Mouse (Mus musculus) CH12.LX (cell line): ENCODE data around the gene Olfr222. TPM values are rescaled to one million over a fixed set of nuclear protein-coding genes. Genes with fewer than 3 reads are reported as not detected.

Source experiments
- DNase-seq: peaks from one replicate; pipeline ENCODE4 v3.0.0-alpha.2; 2013; ENCODE audit errors: extremely low read depth
- H3K27ac ChIP-seq: 2 replicates; pipeline ENCODE4 v1.5.1; 2012; ENCODE audit warnings: low read depth, mild to moderate bottlenecking, control low read depth, moderate library complexity; ENCODE audit not compliant: insufficient read depth
- H3K27me3 ChIP-seq: replicated peaks from 2 replicates; pipeline ENCODE3; 2012; ENCODE audit warnings: inconsistent platforms
- H3K36me3 ChIP-seq, 2 experiments: replicated peaks in 1 of 2; 2 replicates each; pipeline versions ENCODE3 to v1.6.1; 2012; ENCODE audit warnings: inconsistent platforms in 1 of 2, low read length in 1 of 2, mild to moderate bottlenecking in 1 of 2, mixed read lengths in 1 of 2, moderate library complexity in 1 of 2; ENCODE audit not compliant: control insufficient read depth in 1 of 2, insufficient read depth in 1 of 2
- H3K4me1 ChIP-seq, 2 experiments: 2 replicates each; pipeline ENCODE4 v1.6.1; 2012; ENCODE audit warnings: inconsistent platforms in 1 of 2, moderate library complexity in 1 of 2; ENCODE audit not compliant: insufficient read depth in 2 of 2, control insufficient read depth in 1 of 2
- H3K4me2 ChIP-seq: 2 replicates; pipeline ENCODE4 v1.6.1; 2012; ENCODE audit warnings: low read depth, mild to moderate bottlenecking, control low read depth; ENCODE audit not compliant: poor library complexity, insufficient read depth, severe bottlenecking
- H3K4me3 ChIP-seq, 3 experiments: fragments of 150-350 bp in 1 of 3; sonication (generic) in 1 of 3; replicated peaks in 1 of 3; 2 replicates each; pipeline versions ENCODE3 to v1.5.1; 2011 to 2012; ENCODE audit warnings: low read depth in 2 of 3, low read length in 2 of 3, mild to moderate bottlenecking in 2 of 3, moderate library complexity in 2 of 3, control low read depth in 1 of 3, improper control_type of control experiment in 1 of 3, inconsistent platforms in 1 of 3, mixed read lengths in 1 of 3; ENCODE audit not compliant: poor library complexity in 1 of 3
- H3K79me2 ChIP-seq: replicated peaks from 2 replicates; pipeline ENCODE4 v1.6.1; 2012; ENCODE audit warnings: mild to moderate bottlenecking, moderate library complexity; ENCODE audit not compliant: control insufficient read depth, poor library complexity, insufficient read depth, severe bottlenecking; ENCODE audit errors: extremely low read depth
- H3K9ac ChIP-seq: 2 replicates; pipeline ENCODE4 v1.6.1; 2012; ENCODE audit warnings: low read depth, mild to moderate bottlenecking, control low read depth, moderate library complexity; ENCODE audit not compliant: insufficient read depth
- H3K9me3 ChIP-seq: replicated peaks from 2 replicates; pipeline ENCODE3; 2012; ENCODE audit warnings: low read length, inconsistent platforms, mixed read lengths
- CHD1 ChIP-seq: IDR thresholded peaks from 2 replicates; pipeline ENCODE4 v1.6.1; 2012; ENCODE audit warnings: low read depth, low read length, improper control_type of control experiment, inconsistent platforms
- CTCF ChIP-seq, 2 experiments: IDR thresholded peaks in 1 of 2; conservative IDR thresholded peaks in 1 of 2; 2 replicates each; pipeline ENCODE4 v1.5.1; 2011 to 2012; ENCODE audit warnings: low read depth in 2 of 2, low read length in 2 of 2, improper control_type of control experiment in 1 of 2, inconsistent platforms in 1 of 2, mild to moderate bottlenecking in 1 of 2, moderate library complexity in 1 of 2
- ELF1 ChIP-seq: IDR thresholded peaks from 2 replicates; pipeline ENCODE4 v1.6.1; 2014; ENCODE audit warnings: low read depth, mild to moderate bottlenecking, inconsistent platforms, low read length, improper control_type of control experiment
- EP300 ChIP-seq: IDR thresholded peaks from 2 replicates; pipeline ENCODE4 v1.6.1; 2011; ENCODE audit warnings: low read length, improper control_type of control experiment
- ETS1 ChIP-seq: conservative IDR thresholded peaks from 2 replicates; pipeline ENCODE4 v1.6.1; 2012; ENCODE audit warnings: low read depth, mild to moderate bottlenecking, inconsistent platforms, low read length, improper control_type of control experiment, moderate library complexity
- IRF4 ChIP-seq: IDR thresholded peaks from 2 replicates; pipeline ENCODE4 v1.6.1; 2014; ENCODE audit warnings: low read depth, mild to moderate bottlenecking, inconsistent platforms, low read length, improper control_type of control experiment
- JUN ChIP-seq: IDR thresholded peaks from 2 replicates; pipeline ENCODE4 v1.6.1; 2011; ENCODE audit warnings: low read depth, mild to moderate bottlenecking, low read length, improper control_type of control experiment, moderate library complexity; ENCODE audit not compliant: insufficient read depth
- JUND ChIP-seq: conservative IDR thresholded peaks from 2 replicates; pipeline ENCODE4 v1.6.1; 2011; ENCODE audit warnings: low read depth, low read length, improper control_type of control experiment
- MAFK ChIP-seq: IDR thresholded peaks from 2 replicates; pipeline ENCODE4 v1.6.1; 2011; ENCODE audit warnings: low read length, improper control_type of control experiment; ENCODE audit not compliant: insufficient replicate concordance
- MAZ ChIP-seq: IDR thresholded peaks from 2 replicates; pipeline ENCODE4 v1.6.1; 2012; ENCODE audit warnings: low read depth, mild to moderate bottlenecking, inconsistent platforms, low read length, improper control_type of control experiment, moderate library complexity
- MEF2A ChIP-seq: IDR thresholded peaks from 2 replicates; pipeline ENCODE4 v1.6.1; 2014; ENCODE audit warnings: low read depth, mild to moderate bottlenecking, inconsistent platforms, low read length, improper control_type of control experiment, borderline replicate concordance
- MXI1 ChIP-seq: IDR thresholded peaks from 2 replicates; pipeline ENCODE4 v1.6.1; 2011; ENCODE audit warnings: mild to moderate bottlenecking, low read depth, low read length, improper control_type of control experiment
- MYC ChIP-seq: IDR thresholded peaks from 2 replicates; pipeline ENCODE4 v1.6.1; 2011; ENCODE audit warnings: low read depth, mild to moderate bottlenecking, improper control_type of control experiment, low read length
- NELFE ChIP-seq: IDR thresholded peaks from 2 replicates; pipeline ENCODE4 v1.6.1; 2011; ENCODE audit warnings: low read depth, low read length, improper control_type of control experiment
- NRF1 ChIP-seq: IDR thresholded peaks from 2 replicates; pipeline ENCODE4 v1.6.1; 2014; ENCODE audit warnings: low read depth, mild to moderate bottlenecking, inconsistent platforms, low read length, improper control_type of control experiment, moderate library complexity
- POLR2AphosphoS2 ChIP-seq: IDR thresholded peaks from 2 replicates; pipeline ENCODE4 v1.6.1; 2011; ENCODE audit warnings: low read depth, low read length, improper control_type of control experiment
- RAD21 ChIP-seq: IDR thresholded peaks from 2 replicates; pipeline ENCODE4 v1.6.1; 2011; ENCODE audit warnings: low read depth, mild to moderate bottlenecking, low read length, improper control_type of control experiment, moderate library complexity
- RCOR1 ChIP-seq: conservative IDR thresholded peaks from 2 replicates; pipeline ENCODE4 v1.6.1; 2012; ENCODE audit warnings: low read depth, mild to moderate bottlenecking, inconsistent platforms, low read length, improper control_type of control experiment
- SMC3 ChIP-seq: IDR thresholded peaks from 2 replicates; pipeline ENCODE4 v1.6.1; 2011; ENCODE audit warnings: low read depth, low read length, improper control_type of control experiment
- TBP ChIP-seq: conservative IDR thresholded peaks from 2 replicates; pipeline ENCODE4 v1.6.1; 2011; ENCODE audit warnings: low read depth, low read length, improper control_type of control experiment
- UBTF ChIP-seq: IDR thresholded peaks from 2 replicates; pipeline ENCODE4 v1.6.1; 2012; ENCODE audit warnings: low read depth, mild to moderate bottlenecking, inconsistent platforms, low read length, improper control_type of control experiment, moderate library complexity
- USF1 ChIP-seq: IDR thresholded peaks from 2 replicates; pipeline ENCODE4 v1.6.1; 2014; ENCODE audit warnings: low read depth, mild to moderate bottlenecking, inconsistent platforms, low read length, improper control_type of control experiment
- USF2 ChIP-seq: conservative IDR thresholded peaks from 2 replicates; pipeline ENCODE4 v1.6.1; 2011; ENCODE audit warnings: low read depth, low read length, improper control_type of control experiment
- ZC3H11A ChIP-seq: IDR thresholded peaks from 2 replicates; pipeline ENCODE4 v1.6.1; 2012; ENCODE audit warnings: low read depth, mild to moderate bottlenecking, inconsistent platforms, low read length, improper control_type of control experiment
- ZKSCAN1 ChIP-seq: IDR thresholded peaks from 2 replicates; pipeline ENCODE4 v1.6.1; 2012; ENCODE audit warnings: low read depth, inconsistent platforms, low read length, improper control_type of control experiment, borderline replicate concordance
- ZMIZ1 ChIP-seq: IDR thresholded peaks from 2 replicates; pipeline ENCODE4 v1.6.1; 2012; ENCODE audit warnings: low read depth, mild to moderate bottlenecking, inconsistent platforms, low read length, improper control_type of control experiment
- ZNF384 ChIP-seq: IDR thresholded peaks from 2 replicates; pipeline ENCODE4 v1.6.1; 2012; ENCODE audit warnings: low read depth, low read length, improper control_type of control experiment, inconsistent platforms
- dilution Hi-C: fragments of 300-500 bp; cut with MboI; formaldehyde crosslinking; loops from 2 replicates; pipeline ENCODE4 v1.14.3; 2020; ENCODE audit warnings: low sequenced_read_pairs; ENCODE audit not compliant: extremely low pct_unique_long_range_greater_than_20kb, extremely low pct_ligation_motif_present
- in situ Hi-C: fragments of 300-500 bp; cut with MboI; formaldehyde crosslinking; loops from 3 replicates; pipeline ENCODE4 v1.14.3; 2019; ENCODE audit warnings: low sequenced_read_pairs, low pct_ligation_motif_present, low pct_unique_long_range_greater_than_20kb, mixed read lengths
- polyA plus RNA-seq: library from polyadenylated mRNA; unstranded; fragments of >175 nt; gene quantifications from 2 replicates; pipeline ENCODE4 v1.2.1, GENCODE M21; 2012; ENCODE audit warnings: low read depth; ENCODE audit not compliant: insufficient read length
- total RNA-seq, 2 experiments: library from RNA; depleted of rRNA; stranded (reverse); fragments of 300-350 nt in 1 of 2; fragments of >200 nt in 1 of 2; gene quantifications; 2 replicates each; pipeline ENCODE4 v1.2.3; 2012 to 2014

Olfr222 gene
- total and polyA plus RNA-seq, 3 experiments = not detected

DNA sequence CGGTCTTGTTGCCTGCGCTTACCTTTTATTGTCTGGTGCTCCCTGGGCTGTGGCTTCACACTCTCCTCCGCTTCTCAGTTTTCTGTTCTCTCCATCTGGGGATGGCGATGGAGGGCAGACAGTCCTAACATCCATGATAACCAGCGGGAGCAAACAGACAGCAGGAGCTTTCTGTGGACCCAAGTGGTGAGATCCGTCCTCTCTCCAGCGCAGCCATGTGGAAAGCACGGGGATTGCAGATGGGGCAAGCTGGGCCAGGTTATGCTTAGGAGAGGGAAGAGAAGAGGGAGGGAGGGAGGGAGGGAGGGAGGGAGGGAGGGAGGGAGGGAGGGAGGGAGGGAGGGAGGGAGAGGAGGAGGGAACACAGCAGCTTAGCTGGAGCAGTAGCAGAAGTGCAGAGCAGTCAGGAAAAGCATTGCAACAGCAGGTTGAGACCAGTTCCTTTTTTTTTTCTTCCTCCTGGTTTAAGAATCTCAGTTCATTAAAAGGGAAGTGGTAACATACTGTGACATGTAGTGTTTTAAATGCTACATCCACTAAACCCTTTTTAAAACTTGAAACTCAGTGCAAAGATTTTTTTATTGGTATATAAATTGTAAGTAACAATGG, 49.5 kb downstream of the Olfr222 start, which contains the start of gene Zkscan17:
TSS of gene Zkscan17 (minus strand) at position 280 of the 609 bp plus-strand sequence.
- DNase-seq = peak; percentile 45
- peaks cover 0 to 30% of the 10 kb centered on the region in 2 experiments; a peak in 2 of 4 replicates for H3K4me1 ChIP-seq
- in situ Hi-C loops (loop anchor here (5.0 to 10.0 kb wide), 2 partner anchors 41 to 228 kb away; no protein-coding TSS in a partner anchor), dilution Hi-C loops (no loop called here)
- H3K9me3 ChIP-seq = peaks cover 4% of the 10 kb centered on the region
- no peaks in the 10 kb centered on the region for H3K79me2 ChIP-seq
- no peak within 1 kb of the TSS for H3K9ac ChIP-seq
- H3K4me3 ChIP-seq = no peak within 1 kb of the TSS
- no peaks in the 10 kb centered on the region for H3K36me3 ChIP-seq
- no peak within 1 kb of the TSS for H3K4me2 ChIP-seq
- H3K27ac ChIP-seq = no peak within 1 kb of the TSS
- peaks cover 2% of the 10 kb centered on the region for H3K27me3 ChIP-seq
- no peak for TF ChIP-seq ZMIZ1
- no peak for TF ChIP-seq JUN
- TF ChIP-seq MXI1 = no peak
- peak; percentile 73 for TF ChIP-seq ZNF384
- TF ChIP-seq NELFE = no peak
- peak; percentile 63 for TF ChIP-seq EP300
- TF ChIP-seq TBP = no peak
- no peak for TF ChIP-seq RCOR1
- TF ChIP-seq ZKSCAN1 = no peak
- TF ChIP-seq USF1 = no peak
- TF ChIP-seq IRF4 = 0 out of 2 replicates have a peak, but pooled peaks have one; percentile 33
- TF ChIP-seq SMC3 = peak; percentile 15
- no peak for TF ChIP-seq ZC3H11A
- peak in 1 of 2 experiments; percentile 47; a peak in 2 of 4 replicates for TF ChIP-seq CTCF (conservative IDR thresholded peaks at IDR 0.05 in 1 of 2, IDR thresholded peaks at IDR 0.05 in 1 of 2; ENCODE audit: low read depth in 2 of 2, low read length in 2 of 2)
- no peak for TF ChIP-seq MAFK
- TF ChIP-seq CHD1 = no peak

- H3K9ac ChIP-seq = no peak overlapping the region
- H3K9me3 ChIP-seq = peaks cover 4% of the 10 kb centered on the region
- DNase-seq = peak; percentile 96
- peak; percentile 69 for TF ChIP-seq ELF1
- TF ChIP-seq ZC3H11A = 0 out of 2 replicates have a peak, but pooled peaks have one; percentile 7
- no peak for TF ChIP-seq POLR2AphosphoS2
- peak; percentile 43; the same call in 1 of the 2 replicates for TF ChIP-seq IRF4
- TF ChIP-seq EP300 = 0 out of 2 replicates have a peak, but pooled peaks have one; percentile 21
- TF ChIP-seq TBP = no peak
- peak; percentile 21; the same call in 1 of the 2 replicates for TF ChIP-seq MAZ
- TF ChIP-seq MEF2A = peak; percentile 35; the same call in 1 of the 2 replicates
- TF ChIP-seq RAD21 = peak; percentile 91
- peak; percentile 65; the same call in 1 of the 2 replicates for TF ChIP-seq NELFE
- peak; percentile 100 for TF ChIP-seq ZNF384
- TF ChIP-seq USF2 = no peak
- TF ChIP-seq SMC3 = peak; percentile 80
- peak; percentile 65; the same call in 1 of the 2 replicates for TF ChIP-seq UBTF
- TF ChIP-seq JUND = peak; percentile 56; the same call in 1 of the 2 replicates
- peak; percentile 71 for TF ChIP-seq MYC
- TF ChIP-seq JUN = no peak
- no peak for TF ChIP-seq RCOR1
- peak; percentile 96 to 99 for TF ChIP-seq CTCF (conservative IDR thresholded peaks at IDR 0.05 in 1 of 2, IDR thresholded peaks at IDR 0.05 in 1 of 2; ENCODE audit: low read depth in 2 of 2, low read length in 2 of 2)
- no peak for TF ChIP-seq NRF1
- no peak for TF ChIP-seq ETS1
- TF ChIP-seq, all 38 proteins: peak for 14
- H3K4me3 ChIP-seq = no peak overlapping the region
- in situ Hi-C loops = loop anchor here (5.0 to 10.0 kb wide), 2 partner anchors 42 to 230 kb away; no protein-coding TSS in a partner anchor
- no peak overlapping the region for H3K4me2 ChIP-seq
- no peaks in the 10 kb centered on the region for H3K36me3 ChIP-seq
- no peaks in the 10 kb centered on the region for H3K79me2 ChIP-seq
- H3K4me1 ChIP-seq = peaks cover 0 to 24% of the 10 kb centered on the region in 2 experiments; a peak in 2 of 4 replicates
- H3K27ac ChIP-seq = no peak overlapping the region
- peaks cover 4% of the 10 kb centered on the region for H3K27me3 ChIP-seq
- dilution Hi-C loops = no loop called here
Measured at GRCm38 (mm10) chr11:59525237-59525636, 50.8 kb downstream of the Olfr222 start.
